Mouse (Mus musculus): ENCODE results near the gene Gm7579. TPM values are rescaled to one million over a fixed set of nuclear protein-coding genes. Genes with fewer than 3 reads are reported as not detected.
"Not testable (repeated sequence)": the region's sequence is repeated elsewhere in the genome, so short reads cannot be mapped to it uniquely, and the experiment has no call there.

Gm7579 gene
- polyA plus RNA-seq, 1 experiment from 2014 or later: not detected

DNA sequence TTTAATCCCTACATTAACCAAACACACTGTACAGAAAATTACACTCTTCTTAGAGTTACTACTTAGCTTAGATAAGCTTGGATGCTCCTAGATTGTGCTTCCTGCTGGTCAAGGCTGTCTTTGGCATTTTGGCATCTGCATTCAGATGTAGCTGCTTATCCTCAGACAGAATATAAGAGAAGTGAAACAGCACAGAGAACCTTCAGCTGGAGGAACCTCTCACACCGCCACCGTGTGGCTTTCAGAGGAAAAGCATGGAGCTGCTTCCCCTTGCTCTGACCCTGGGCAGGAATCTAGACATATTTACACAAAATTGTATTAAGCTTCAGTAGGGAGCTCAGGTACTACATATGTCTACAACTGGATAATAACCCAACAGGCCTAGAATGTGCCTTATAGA, 43.9 kb downstream of the Gm7579 start:
- Histone ChIP-seq H3K36me3 (ENCODE audit: control insufficient read depth, insufficient read depth, low read length) (no peaks in the 10 kb centered on the region), H3K27me3 (replicated peaks; ENCODE audit: control insufficient read depth, insufficient read depth, low read length) (no peaks in the 10 kb centered on the region; the same call in 1 of the 2 replicates), H3K4me2 (no peak overlapping the region), H3K4me3 (ENCODE audit: low read depth, low read length) (no peak overlapping the region), H3K27ac (ENCODE audit: low read depth, low read length) (no peak overlapping the region), H3K9ac (ENCODE audit: low read depth, low read length) (no peak overlapping the region), H3K9me3 (ENCODE audit: control insufficient read depth, low read length) (no peaks in the 10 kb centered on the region), H3K4me1 (replicated peaks; ENCODE audit: control insufficient read depth, insufficient read depth, low read length) (no peaks in the 10 kb centered on the region)
- DNase-seq (ENCODE audit: low spot score): no peak
- 0% methylated on average over 2 of the region's 2 CpGs for WGBS
- no peak for ATAC-seq (replicated peaks; ENCODE audit: low FRiP score)

DNA sequence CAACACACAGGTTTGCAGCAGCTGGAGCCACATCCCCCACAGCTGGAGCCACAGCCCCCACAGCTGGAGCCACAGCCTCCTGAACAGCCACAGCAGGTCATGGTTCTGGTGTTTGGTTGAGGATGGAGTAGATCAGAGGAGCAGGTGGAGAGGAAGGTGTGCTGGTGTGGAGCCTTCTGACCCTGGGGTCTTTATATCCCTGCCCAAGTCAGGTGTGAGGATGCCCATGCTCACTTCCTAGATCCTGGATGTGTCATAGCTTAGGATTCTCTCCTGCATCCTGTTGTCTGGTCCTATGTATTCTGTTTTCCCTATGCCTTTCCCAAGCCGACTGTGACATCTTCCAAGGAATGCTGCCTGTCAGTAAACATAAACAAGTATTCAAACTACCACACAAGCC, 46.6 kb downstream of the Gm7579 start, which contains the start of gene Gm2431:
Gene Gm2431, minus strand, starts transcription at position 101 of the 400 bp plus-strand sequence.
- not testable (repeated sequence) for H3K9ac ChIP-seq (ENCODE audit: low read depth, low read length); H3K27me3 ChIP-seq (replicated peaks; ENCODE audit: control insufficient read depth, insufficient read depth, low read length); H3K27ac ChIP-seq (ENCODE audit: low read depth, low read length); DNase-seq (ENCODE audit: low spot score); ATAC-seq (replicated peaks; ENCODE audit: low FRiP score); H3K36me3 ChIP-seq (ENCODE audit: control insufficient read depth, insufficient read depth, low read length); H3K9me3 ChIP-seq (ENCODE audit: control insufficient read depth, low read length); H3K4me3 ChIP-seq (ENCODE audit: low read depth, low read length); H3K4me1 ChIP-seq (replicated peaks; ENCODE audit: control insufficient read depth, insufficient read depth, low read length); H3K4me2 ChIP-seq
- WGBS: 31% methylated on average over 1 of the region's 1 CpGs

Other genes starting within 250 kb of the Gm7579 start
- 63.1 and 67.1 TPM in 2 replicates for gene Mob2, start 150.8 kb upstream of the Gm7579 start, polyA plus RNA-seq (2014; fragmentation: Nextera tagmentation; extraction: Ambion mirVana)
- 2.5 and 2.6 TPM in 2 replicates for gene Dusp8, start 116.0 kb upstream of the Gm7579 start, polyA plus RNA-seq (2014; fragmentation: Nextera tagmentation; extraction: Ambion mirVana)
- gene Gm45618, start 91.1 kb upstream of the Gm7579 start, polyA plus RNA-seq (2014; fragmentation: Nextera tagmentation; extraction: Ambion mirVana): not detected in 2 replicates
- gene Gm39115, start 75.8 kb upstream of the Gm7579 start, polyA plus RNA-seq (2014; fragmentation: Nextera tagmentation; extraction: Ambion mirVana): not detected in 2 replicates
- gene Gm45337, start 67.3 kb upstream of the Gm7579 start, polyA plus RNA-seq (2014; fragmentation: Nextera tagmentation; extraction: Ambion mirVana): not detected in 2 replicates
- gene Gm29735, start 54.7 kb upstream of the Gm7579 start, polyA plus RNA-seq (2014; fragmentation: Nextera tagmentation; extraction: Ambion mirVana): not detected in 2 replicates
- gene Gm4553, start 46.1 kb upstream of the Gm7579 start, polyA plus RNA-seq (2014; fragmentation: Nextera tagmentation; extraction: Ambion mirVana): not detected in 2 replicates
- not detected in 2 replicates for gene Krtap5-2, start 35.9 kb upstream of the Gm7579 start, polyA plus RNA-seq (2014; fragmentation: Nextera tagmentation; extraction: Ambion mirVana)
- not detected in 2 replicates for gene Gm10153, start 21.5 kb upstream of the Gm7579 start, polyA plus RNA-seq (2014; fragmentation: Nextera tagmentation; extraction: Ambion mirVana)
- gene Krtap5-3, start 10.5 kb upstream of the Gm7579 start, polyA plus RNA-seq (2014; fragmentation: Nextera tagmentation; extraction: Ambion mirVana): not detected in 2 replicates
- not detected in 2 replicates for gene Krtap5-5, start 18.1 kb downstream of the Gm7579 start, polyA plus RNA-seq (2014; fragmentation: Nextera tagmentation; extraction: Ambion mirVana)
- gene Gm40460, start 29.2 kb downstream of the Gm7579 start, polyA plus RNA-seq (2014; fragmentation: Nextera tagmentation; extraction: Ambion mirVana): not detected in 2 replicates
- gene Gm2431, start 46.5 kb downstream of the Gm7579 start, polyA plus RNA-seq (2014; fragmentation: Nextera tagmentation; extraction: Ambion mirVana): not detected in 2 replicates
- not detected in 2 replicates for gene Gm4559, start 62.5 kb downstream of the Gm7579 start, polyA plus RNA-seq (2014; fragmentation: Nextera tagmentation; extraction: Ambion mirVana)
- gene Krtap5-1, start 85.3 kb downstream of the Gm7579 start, polyA plus RNA-seq (2014; fragmentation: Nextera tagmentation; extraction: Ambion mirVana): not detected in 2 replicates
- not detected in 2 replicates for gene Krtap5-4, start 91.7 kb downstream of the Gm7579 start, polyA plus RNA-seq (2014; fragmentation: Nextera tagmentation; extraction: Ambion mirVana)
- 1.8 and 2.4 TPM in 2 replicates for gene Ifitm10, start 161.9 kb downstream of the Gm7579 start, polyA plus RNA-seq (2014; fragmentation: Nextera tagmentation; extraction: Ambion mirVana)
- not detected in 2 replicates for gene Gm49369, start 170.8 kb downstream of the Gm7579 start, polyA plus RNA-seq (2014; fragmentation: Nextera tagmentation; extraction: Ambion mirVana)
- gene Ctsd, start 176.2 kb downstream of the Gm7579 start, polyA plus RNA-seq (2014; fragmentation: Nextera tagmentation; extraction: Ambion mirVana): 316 and 340 TPM in 2 replicates
- gene Syt8, start 223.0 kb downstream of the Gm7579 start, polyA plus RNA-seq (2014; fragmentation: Nextera tagmentation; extraction: Ambion mirVana): 0.41 and 0.42 TPM in 2 replicates
- 1.9 and 3.7 TPM in 2 replicates for gene Tnni2, start 229.9 kb downstream of the Gm7579 start, polyA plus RNA-seq (2014; fragmentation: Nextera tagmentation; extraction: Ambion mirVana)
- gene Lsp1, start 248.9 kb downstream of the Gm7579 start, polyA plus RNA-seq (2014; fragmentation: Nextera tagmentation; extraction: Ambion mirVana): 19.2 and 20.7 TPM in 2 replicates